Mouse (Mus musculus) midbrain, embryonic 12.5 days (tissue): ENCODE results near the gene Tmtc3. TPM values are rescaled to one million over a fixed set of nuclear protein-coding genes. Genes with fewer than 3 reads are reported as not detected.
"Not testable (repeated sequence)": the region's sequence is repeated elsewhere in the genome, so short reads cannot be mapped to it uniquely, and the experiment has no call there.

Source experiments
- ATAC-seq: fragments of 200-750 bp; cut with Nextera tagmentation; 2 replicates; pipeline ENCODE4 v1.8.0; 2017; ENCODE audit warnings: low read depth, moderate TSS enrichment, moderate library complexity; ENCODE audit not compliant: low FRiP score
- H3K27ac ChIP-seq: fragments of 300-500 bp; sonication (generic); replicated peaks from 2 replicates; pipeline ENCODE4 v1.5.1; 2016; ENCODE audit warnings: mild to moderate bottlenecking
- H3K27me3 ChIP-seq: fragments of 300-500 bp; sonication (generic); 2 replicates; pipeline ENCODE4 v1.6.1; 2016; ENCODE audit warnings: mild to moderate bottlenecking
- H3K36me3 ChIP-seq: fragments of 300-500 bp; sonication (generic); 2 replicates; pipeline ENCODE4 v1.6.1; 2016
- H3K4me1 ChIP-seq: fragments of 300-500 bp; sonication (generic); 2 replicates; pipeline ENCODE4 v1.6.1; 2016
- H3K4me2 ChIP-seq: fragments of 300-500 bp; sonication (generic); replicated peaks from 2 replicates; pipeline ENCODE4 v1.6.1; 2016; ENCODE audit warnings: mild to moderate bottlenecking, moderate library complexity
- H3K4me3 ChIP-seq: fragments of 300-500 bp; sonication (generic); 2 replicates; pipeline ENCODE4 v1.5.1; 2016; ENCODE audit warnings: mild to moderate bottlenecking
- H3K9ac ChIP-seq: fragments of 300-500 bp; sonication (generic); replicated peaks from 2 replicates; pipeline ENCODE4 v1.6.1; 2016; ENCODE audit warnings: mild to moderate bottlenecking, moderate library complexity
- H3K9me3 ChIP-seq: fragments of 300-500 bp; sonication (generic); 2 replicates; pipeline ENCODE4 v1.6.1; 2016; ENCODE audit warnings: mild to moderate bottlenecking
- WGBS: fragments of 180-500 bp; shearing (Covaris S2); methylation state at CpG from one replicate; pipeline ENCODE4 v1.1.7; 2016; 5-methylcytosine and 5-hydroxymethylcytosine counted together
- polyA plus RNA-seq: library from polyadenylated mRNA; unstranded; fragments of >200 nt; fragmentation: Nextera tagmentation; extraction: Ambion mirVana; gene quantifications from 2 replicates; pipeline ENCODE4 v1.2.1, GENCODE M21; 2016

Tmtc3 gene
- polyA plus RNA-seq, 1 experiment from 2014 or later: 17.2 TPM

GRCm38 (mm10) chr10:100427592-100427991 lies 59.6 kb downstream of the Tmtc3 start:
- no peak overlapping the region for H3K27ac ChIP-seq
- H3K4me3 ChIP-seq: no peak overlapping the region
- no peaks in the 10 kb centered on the region for H3K4me1 ChIP-seq
- H3K27me3 ChIP-seq: no peaks in the 10 kb centered on the region
- no peak overlapping the region for H3K9ac ChIP-seq
- ATAC-seq: no peak
- H3K4me2 ChIP-seq: no peak overlapping the region
- no peaks in the 10 kb centered on the region for H3K9me3 ChIP-seq
- 91% methylated on average over 2 of the region's 2 CpGs for WGBS
- H3K36me3 ChIP-seq: no peaks in the 10 kb centered on the region

GRCm38 (mm10) chr10:100415566-100415965 lies 71.6 kb downstream of the Tmtc3 start:
- H3K4me1 ChIP-seq: no peaks in the 10 kb centered on the region
- H3K36me3 ChIP-seq: no peaks in the 10 kb centered on the region
- H3K9ac ChIP-seq: no peak overlapping the region
- H3K9me3 ChIP-seq: no peaks in the 10 kb centered on the region
- H3K27me3 ChIP-seq: no peaks in the 10 kb centered on the region
- H3K27ac ChIP-seq: no peak overlapping the region
- ATAC-seq: no peak
- WGBS: 86% methylated on average over 7 of the region's 7 CpGs
- H3K4me2 ChIP-seq: no peak overlapping the region
- no peak overlapping the region for H3K4me3 ChIP-seq

DNA sequence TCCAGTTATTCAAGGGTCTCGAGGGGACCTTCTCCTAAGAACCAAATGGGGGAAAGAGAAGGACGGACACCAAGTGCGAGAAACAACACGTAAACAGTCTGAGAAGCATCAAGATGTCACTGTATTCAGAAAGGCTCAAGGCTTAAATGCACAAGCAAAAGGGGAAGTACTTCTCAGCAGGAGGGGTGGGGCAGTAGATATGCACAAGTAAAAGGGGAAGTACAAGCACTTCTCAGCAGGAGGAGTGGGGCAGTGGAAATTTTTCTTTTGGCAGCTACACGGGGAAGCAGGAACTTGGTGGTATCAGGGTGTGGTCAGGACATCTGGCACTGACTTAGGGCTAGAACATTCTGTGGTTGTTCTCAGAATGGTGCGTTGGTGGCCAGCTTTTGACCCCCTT lies 84.8 kb downstream of the Tmtc3 start:
- not testable (repeated sequence) for H3K27ac ChIP-seq, H3K9ac ChIP-seq, H3K27me3 ChIP-seq, H3K4me2 ChIP-seq, H3K4me3 ChIP-seq, H3K4me1 ChIP-seq, ATAC-seq, H3K9me3 ChIP-seq, H3K36me3 ChIP-seq
- WGBS: 89% methylated on average over 6 of the region's 6 CpGs

Other genes with a start within 250 kb of the Tmtc3 start
- not detected in 2 replicates for gene Gm4301, start 151.7 kb downstream of the Tmtc3 start, polyA plus RNA-seq
- not detected in 2 replicates for gene Gm4302, start 146.5 kb downstream of the Tmtc3 start, polyA plus RNA-seq
- not detected in 2 replicates for gene Gm4303, start 141.4 kb downstream of the Tmtc3 start, polyA plus RNA-seq
- gene Gm4305, start 136.3 kb downstream of the Tmtc3 start, polyA plus RNA-seq: not detected in 2 replicates
- not detected in 2 replicates for gene Gm4307, start 126.0 kb downstream of the Tmtc3 start, polyA plus RNA-seq
- gene Gm4312, start 104.8 kb downstream of the Tmtc3 start, polyA plus RNA-seq: not detected in 2 replicates
- gene Cep290, start 208 bp upstream of the Tmtc3 start, polyA plus RNA-seq: 8.1 and 8.8 TPM in 2 replicates
- gene 4930430F08Rik, start 103.1 kb upstream of the Tmtc3 start, polyA plus RNA-seq: 10.5 and 12.7 TPM in 2 replicates
- gene 1700017N19Rik, start 103.1 kb upstream of the Tmtc3 start, polyA plus RNA-seq: not detected in 2 replicates